Mouse (Mus musculus) intestine, embryonic 15.5 days (tissue): ENCODE measurements around the gene Actr1a. TPM values are rescaled to one million over a fixed set of nuclear protein-coding genes. Genes with fewer than 3 reads are reported as not detected.

Experiments used
- ATAC-seq: fragments of 200-750 bp; cut with Nextera tagmentation; 2 replicates; pipeline ENCODE4 v1.8.0; 2017; ENCODE audit warnings: moderate TSS enrichment, moderate library complexity
- H3K27ac ChIP-seq: fragments of 300-500 bp; sonication (generic); 2 replicates; pipeline ENCODE4 v1.5.1; 2015; ENCODE audit warnings: mild to moderate bottlenecking, inconsistent platforms
- H3K27me3 ChIP-seq: fragments of 300-500 bp; sonication (generic); replicated peaks from 2 replicates; pipeline ENCODE4 v1.6.1; 2015; ENCODE audit warnings: inconsistent platforms
- H3K36me3 ChIP-seq: fragments of 300-500 bp; sonication (generic); 2 replicates; pipeline ENCODE4 v1.6.1; 2015; ENCODE audit warnings: inconsistent platforms
- H3K4me1 ChIP-seq: fragments of 300-500 bp; sonication (generic); replicated peaks from 2 replicates; pipeline ENCODE4 v1.6.1; 2015; ENCODE audit warnings: inconsistent platforms
- H3K4me2 ChIP-seq: fragments of 300-500 bp; sonication (generic); replicated peaks from 2 replicates; pipeline ENCODE4 v1.6.1; 2015; ENCODE audit warnings: mild to moderate bottlenecking, inconsistent platforms
- H3K4me3 ChIP-seq: fragments of 300-500 bp; sonication (generic); replicated peaks from 2 replicates; pipeline ENCODE4 v1.5.1; 2015; ENCODE audit warnings: inconsistent platforms
- H3K9ac ChIP-seq: fragments of 300-500 bp; sonication (generic); 2 replicates; pipeline ENCODE4 v1.6.1; 2015; ENCODE audit warnings: inconsistent platforms
- H3K9me3 ChIP-seq: fragments of 300-500 bp; sonication (generic); 2 replicates; pipeline ENCODE4 v1.6.1; 2016; ENCODE audit warnings: inconsistent platforms
- WGBS: fragments of 180-500 bp; shearing (Covaris S2); methylation state at CpG from one replicate; pipeline ENCODE4 v1.1.7; 2015; 5-methylcytosine and 5-hydroxymethylcytosine counted together
- microRNA counts: library from miRNA; unstranded; fragments of <30 nt; microRNA quantifications from one replicate; lab custom pipeline; 2016
- polyA plus RNA-seq: library from polyadenylated mRNA; unstranded; fragments of >200 nt; fragmentation: Nextera tagmentation; extraction: Ambion mirVana; gene quantifications from 2 replicates; pipeline ENCODE4 v1.2.1, GENCODE M21; 2015

Actr1a gene
- polyA plus RNA-seq, 1 experiment from 2014 or later = 114 TPM

GRCm38 (mm10) chr19:46329031-46329641 is 66.4 kb downstream of the Actr1a start:
- H3K27ac ChIP-seq = peak overlapping the region; percentile 88
- 0 out of 2 replicates have a peak, but pooled peaks cover 8% of the 10 kb centered on the region for H3K36me3 ChIP-seq
- peaks cover 28% of the 10 kb centered on the region for H3K27me3 ChIP-seq
- H3K9me3 ChIP-seq = no peaks in the 10 kb centered on the region
- peaks cover 27% of the 10 kb centered on the region for H3K4me1 ChIP-seq
- 2% methylated on average over 54 of the region's 54 CpGs for WGBS
- peak overlapping the region; percentile 63 for H3K9ac ChIP-seq
- ATAC-seq = no peak; the same call in 1 of the 2 replicates
- peak overlapping the region; percentile 99 for H3K4me2 ChIP-seq
- peak overlapping the region; percentile 64 for H3K4me3 ChIP-seq

GRCm38 (mm10) chr19:46328081-46329030 is 67.2 kb downstream of the Actr1a start, which contains the start of gene Fbxl15:
Fbxl15 (plus strand) TSS chr19:46328184.
- Histone ChIP-seq H3K27ac (peak within 1 kb of the TSS; percentile 88), H3K9me3 (no peaks in the 10 kb centered on the region), H3K9ac (peak within 1 kb of the TSS; percentile 63), H3K27me3 (peaks cover 35% of the 10 kb centered on the region), H3K36me3 (0 out of 2 replicates have a peak, but pooled peaks cover 8% of the 10 kb centered on the region), H3K4me2 (peak within 1 kb of the TSS; percentile 99), H3K4me1 (peaks cover 27% of the 10 kb centered on the region), H3K4me3 (peak within 1 kb of the TSS; percentile 64)
- ATAC-seq = peak; percentile 92
- whole genome bisulfite sequencing = under 1% methylated on average over 81 of the region's 81 CpGs

GRCm38 (mm10) chr19:46327531-46328064 is 68.0 kb downstream of the Actr1a start:
- no peak for ATAC-seq
- Histone ChIP-seq H3K4me1 (peaks cover 27% of the 10 kb centered on the region), H3K27me3 (peaks cover 43% of the 10 kb centered on the region), H3K9ac (peak overlapping the region; percentile 63; the same call in 1 of the 2 replicates), H3K27ac (peak overlapping the region; percentile 88; the same call in 1 of the 2 replicates), H3K36me3 (0 out of 2 replicates have a peak, but pooled peaks cover 8% of the 10 kb centered on the region), H3K4me3 (peak overlapping the region; percentile 64), H3K4me2 (peak overlapping the region; percentile 99), H3K9me3 (no peaks in the 10 kb centered on the region)
- 24% methylated on average over 14 of the region's 14 CpGs for WGBS

MicroRNA genes within 50 kb of the gene (microRNA counts, 519-probe panel; counts per million panel counts)
- 2,630 counts per million, percentile 69 among the panel's probes with 10 or more counts for microRNA mmu-miR-146b (lab: Ali Mortazavi, UCI)

Other genes with a start within 250 kb of the Actr1a start
- not detected in 2 replicates for gene Pitx3, start 247.4 kb downstream of the Actr1a start, polyA plus RNA-seq
- gene Gbf1, start 243.2 kb downstream of the Actr1a start, polyA plus RNA-seq = 49.6 and 50.0 TPM in 2 replicates
- 10.0 and 10.3 TPM in 2 replicates for gene Nfkb2, start 91.4 kb downstream of the Actr1a start, polyA plus RNA-seq
- gene Psd, start 68.6 kb downstream of the Actr1a start, polyA plus RNA-seq = 34.8 and 36.2 TPM in 2 replicates
- 15.6 and 16.7 TPM in 2 replicates for gene Fbxl15, start 67.6 kb downstream of the Actr1a start, polyA plus RNA-seq
- 126 and 138 TPM in 2 replicates for gene Cuedc2, start 57.0 kb downstream of the Actr1a start, polyA plus RNA-seq
- gene Mfsd13a, start 54.6 kb downstream of the Actr1a start, polyA plus RNA-seq = 13.5 and 14.2 TPM in 2 replicates
- gene 2310034G01Rik, start 45.4 kb downstream of the Actr1a start, polyA plus RNA-seq = 1.1 and 1.7 TPM in 2 replicates
- 20.7 and 21.4 TPM in 2 replicates for gene Sufu, start 1.1 kb upstream of the Actr1a start, polyA plus RNA-seq
- gene Trim8, start 106.0 kb upstream of the Actr1a start, polyA plus RNA-seq = 16.4 and 17.3 TPM in 2 replicates
- gene Arl3, start 177.4 kb upstream of the Actr1a start, polyA plus RNA-seq = 69.9 and 72.4 TPM in 2 replicates
- gene Sfxn2, start 177.6 kb upstream of the Actr1a start, polyA plus RNA-seq = 18.2 and 20.5 TPM in 2 replicates
- 39.5 and 40.7 TPM in 2 replicates for gene Wbp1l, start 203.3 kb upstream of the Actr1a start, polyA plus RNA-seq